Mouse (Mus musculus) G1E (cell line): ENCODE data around the gene Apbb2. TPM values are rescaled to one million over a fixed set of nuclear protein-coding genes. Genes with fewer than 3 reads are reported as not detected.

Experiments
- ATAC-seq: 2 replicates; pipeline ENCODE4 v1.8.0; 2016; ENCODE audit warnings: mild to moderate bottlenecking; ENCODE audit not compliant: insufficient number of reproducible peaks, poor library complexity, low FRiP score, severe bottlenecking; ENCODE audit errors: extremely low read depth
- DNase-seq: peaks from one replicate; pipeline ENCODE4 v3.0.0; 2012; ENCODE audit warnings: low spot score
- H3K27me3 ChIP-seq: 2 replicates; pipeline ENCODE4 v1.6.1; 2012; ENCODE audit warnings: mild to moderate bottlenecking, low read length, inconsistent platforms; ENCODE audit not compliant: insufficient read depth
- H3K36me3 ChIP-seq: replicated peaks from 2 replicates; pipeline ENCODE3; 2012; ENCODE audit warnings: mild to moderate bottlenecking, inconsistent platforms
- H3K4me1 ChIP-seq: 2 replicates; pipeline ENCODE4 v1.6.1; 2012; ENCODE audit warnings: low read depth, low read length, inconsistent platforms, mixed read lengths; ENCODE audit not compliant: insufficient read depth
- H3K4me3 ChIP-seq: 2 replicates; pipeline ENCODE4 v1.5.1; 2012; ENCODE audit warnings: low read depth, mild to moderate bottlenecking, inconsistent platforms, low read length, moderate library complexity, mixed read lengths
- H3K9me3 ChIP-seq: replicated peaks from 2 replicates; pipeline ENCODE4 v1.6.1; 2012; ENCODE audit warnings: inconsistent platforms
- CTCF ChIP-seq: IDR thresholded peaks from 2 replicates; pipeline ENCODE4 v1.5.1; 2012; ENCODE audit warnings: low read depth, low read length, inconsistent platforms, mixed read lengths
- GATA1 ChIP-seq: IDR thresholded peaks from 2 replicates; pipeline ENCODE4 v1.6.1; 2012; ENCODE audit warnings: borderline replicate concordance, low read length, inconsistent platforms, mixed read lengths
- GATA2 ChIP-seq: IDR thresholded peaks from 2 replicates; pipeline ENCODE4 v1.6.1; 2012; ENCODE audit warnings: low read depth, low read length, inconsistent platforms, borderline replicate concordance
- POLR2AphosphoS5 ChIP-seq: IDR thresholded peaks from 2 replicates; pipeline ENCODE4 v1.6.1; 2012; ENCODE audit warnings: low read depth, low read length, inconsistent platforms; ENCODE audit not compliant: insufficient replicate concordance
- TAL1 ChIP-seq: conservative IDR thresholded peaks from 2 replicates; pipeline ENCODE4 v1.6.1; 2012; ENCODE audit warnings: low read depth, low read length, inconsistent platforms, mixed read lengths
- polyA plus RNA-seq: library from polyadenylated mRNA; stranded (reverse); fragments of >175 nt; gene quantifications from 2 replicates; pipeline ENCODE4 v1.2.3, GENCODE M21; 2012
- total RNA-seq, 2 experiments: library from RNA; stranded (forward) in 1 of 2; stranded (reverse) in 1 of 2; fragments of 200-1000 nt in 1 of 2; fragments of >200 nt in 1 of 2; fragmentation: Nextera tagmentation in 1 of 2; gene quantifications; 2 replicates each; pipeline ENCODE4 v1.2.3; 2014 to 2017

Apbb2 gene
- total and polyA plus RNA-seq, 3 experiments: 0.16 TPM; not detected in 2

- TF ChIP-seq GATA1 (no peak), TAL1 (no peak), GATA2 (no peak), POLR2AphosphoS5 (no peak), CTCF (no peak)
- ATAC-seq (no peak), DNase-seq (no peak)
- Histone ChIP-seq H3K4me1 (no peaks in the 10 kb centered on the region), H3K27me3 (no peaks in the 10 kb centered on the region), H3K36me3 (no peaks in the 10 kb centered on the region), H3K4me3 (no peak overlapping the region), H3K9me3 (peaks cover 59% of the 10 kb centered on the region)
Observed at GRCm38 (mm10) chr5:66559591-66560175, 58.9 kb downstream of the Apbb2 start.

- Histone ChIP-seq H3K36me3 (no peaks in the 10 kb centered on the region), H3K9me3 (peaks cover 62% of the 10 kb centered on the region), H3K27me3 (no peaks in the 10 kb centered on the region), H3K4me3 (no peak overlapping the region), H3K4me1 (no peaks in the 10 kb centered on the region)
- no peak for TF ChIP-seq CTCF
- DNase-seq: no peak
- no peak for ATAC-seq
Observed at GRCm38 (mm10) chr5:66558094-66558493, 60.5 kb downstream of the Apbb2 start.

- Histone ChIP-seq H3K4me1 (no peaks in the 10 kb centered on the region), H3K36me3 (no peaks in the 10 kb centered on the region), H3K27me3 (no peaks in the 10 kb centered on the region; the same call in 1 of the 2 replicates), H3K4me3 (no peak overlapping the region), H3K9me3 (peaks cover 63% of the 10 kb centered on the region)
- ATAC-seq: no peak
- no peak for DNase-seq
- TF ChIP-seq GATA2: no peak
- TF ChIP-seq TAL1: no peak
- no peak for TF ChIP-seq CTCF
- no peak for TF ChIP-seq POLR2AphosphoS5
- no peak for TF ChIP-seq GATA1
Observed at GRCm38 (mm10) chr5:66553933-66554332, 64.7 kb downstream of the Apbb2 start.

GRCm38 (mm10) chr5:66552246-66552645 lies 66.3 kb downstream of the Apbb2 start:
- ATAC-seq: no peak
- H3K36me3 ChIP-seq: no peaks in the 10 kb centered on the region
- DNase-seq: no peak
- H3K4me3 ChIP-seq: no peak overlapping the region
- TF ChIP-seq TAL1: no peak
- H3K27me3 ChIP-seq: no peaks in the 10 kb centered on the region; the same call in 1 of the 2 replicates
- H3K4me1 ChIP-seq: no peaks in the 10 kb centered on the region
- peaks cover 59% of the 10 kb centered on the region for H3K9me3 ChIP-seq

GRCm38 (mm10) chr5:66550292-66550691 lies 68.3 kb downstream of the Apbb2 start:
- Histone ChIP-seq H3K9me3 (peaks cover 67% of the 10 kb centered on the region), H3K27me3 (no peaks in the 10 kb centered on the region; the same call in 1 of the 2 replicates), H3K4me3 (no peak overlapping the region), H3K4me1 (no peaks in the 10 kb centered on the region), H3K36me3 (no peaks in the 10 kb centered on the region)
- ATAC-seq: no peak
- no peak for DNase-seq
- no peak for TF ChIP-seq GATA2

GRCm38 (mm10) chr5:66549691-66550090 lies 68.9 kb downstream of the Apbb2 start:
- Histone ChIP-seq H3K36me3 (no peaks in the 10 kb centered on the region), H3K4me3 (no peak overlapping the region), H3K9me3 (peaks cover 63% of the 10 kb centered on the region), H3K4me1 (no peaks in the 10 kb centered on the region), H3K27me3 (no peaks in the 10 kb centered on the region; the same call in 1 of the 2 replicates)
- no peak for TF ChIP-seq CTCF
- no peak for ATAC-seq
- no peak for DNase-seq

GRCm38 (mm10) chr5:66546969-66547511 lies 71.5 kb downstream of the Apbb2 start:
- no peak overlapping the region for H3K4me3 ChIP-seq
- H3K27me3 ChIP-seq: no peaks in the 10 kb centered on the region
- H3K36me3 ChIP-seq: no peaks in the 10 kb centered on the region
- TF ChIP-seq POLR2AphosphoS5 (no peak), GATA2 (no peak), TAL1 (no peak), GATA1 (no peak), CTCF (no peak)
- ATAC-seq: no peak
- H3K9me3 ChIP-seq: peaks cover 59% of the 10 kb centered on the region
- DNase-seq: no peak
- H3K4me1 ChIP-seq: no peaks in the 10 kb centered on the region
